Mouse (Mus musculus): Measurements from ENCODE around the gene Cd3eap.

The Cd3eap gene

GRCm38 (mm10) chr7:19308454-19309277 is 50.6 kb downstream of the Cd3eap start:
- DNase-seq (ENCODE audit: low read depth, low spot score): peak; percentile 96

- DNase-seq (ENCODE audit: low read depth, low spot score): peak; percentile 80
These were observed 51.4 kb downstream of the Cd3eap start for GRCm38 (mm10) chr7:19307739-19308453.

- DNase-seq (ENCODE audit: low read depth, low spot score): peak; percentile 63
These were observed 52.2 kb downstream of the Cd3eap start for GRCm38 (mm10) chr7:19306819-19307738.

Data from CD4-positive helper T cell, adult 2 months (primary cell).